Mouse (Mus musculus) bone marrow, adult 2 months (tissue): ENCODE data around the gene Pip4k2b.

Experiments
- CTCF ChIP-seq: fragments of 200-500 bp; IDR thresholded peaks from 2 replicates; pipeline ENCODE4 v1.5.1; 2011; ENCODE audit warnings: low read length, control low read depth; ENCODE audit not compliant: control insufficient read depth, insufficient read depth
- POLR2A ChIP-seq: fragments of 200-500 bp; IDR thresholded peaks from 2 replicates; pipeline ENCODE4 v1.6.1; 2011; ENCODE audit warnings: low read depth, mild to moderate bottlenecking, control low read depth, low read length, borderline replicate concordance; ENCODE audit not compliant: control insufficient read depth

DNA sequence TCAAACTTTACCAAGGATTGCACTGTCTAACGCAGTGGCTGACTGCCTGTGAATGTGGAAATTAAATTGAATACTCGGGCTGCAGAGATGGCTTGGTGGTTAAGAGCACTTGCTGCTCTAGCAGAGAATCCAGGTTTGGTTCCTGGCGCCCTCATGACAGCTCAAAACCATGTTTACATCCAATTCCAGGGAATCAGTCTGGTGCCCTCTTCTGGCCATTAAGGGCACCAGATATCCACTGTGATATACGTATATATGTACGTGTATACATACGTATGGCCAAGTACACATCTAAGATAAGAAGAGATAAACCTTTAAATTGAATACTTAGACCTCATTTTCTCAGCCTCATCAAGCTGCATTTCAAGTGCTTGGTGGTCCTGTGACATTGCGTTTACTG lies 78.3 kb downstream of the Pip4k2b start:
- 0 out of 2 replicates have a peak, but pooled peaks have one; percentile 7 for TF ChIP-seq CTCF
- no peak for TF ChIP-seq POLR2A
